Mouse (Mus musculus) MEL (cell line): ENCODE results near the gene P3h4. TPM values are rescaled to one million over a fixed set of nuclear protein-coding genes. Genes with fewer than 3 reads are reported as not detected.

ENCODE experiments used
- DNase-seq: peaks from one replicate; pipeline ENCODE4 v3.0.0; 2011; ENCODE audit warnings: low read depth, low spot score
- H3K27ac ChIP-seq: 2 replicates; pipeline ENCODE4 v1.5.1; 2012; ENCODE audit warnings: low read depth, mild to moderate bottlenecking, control low read depth, low read length, moderate library complexity; ENCODE audit not compliant: control insufficient read depth
- H3K27me3 ChIP-seq, 2 experiments: fragments of 150-350 bp in 1 of 2; sonication (generic) in 1 of 2; 2 replicates each; pipeline ENCODE4 v1.6.1; 2012; ENCODE audit warnings: low read length in 2 of 2, mild to moderate bottlenecking in 2 of 2, improper control_type of control experiment in 1 of 2, moderate library complexity in 1 of 2; ENCODE audit not compliant: insufficient read depth in 2 of 2, control insufficient read depth in 1 of 2
- H3K36me3 ChIP-seq, 2 experiments: 2 replicates each; pipeline ENCODE4 v1.6.1; 2012 to 2014; ENCODE audit warnings: low read length in 2 of 2, improper control_type of control experiment in 1 of 2, inconsistent platforms in 1 of 2, mild to moderate bottlenecking in 1 of 2; ENCODE audit not compliant: insufficient read depth in 2 of 2, control insufficient read depth in 1 of 2
- H3K4me1 ChIP-seq, 2 experiments: fragments of 150-350 bp in 1 of 2; sonication (generic) in 1 of 2; 2 replicates each; pipeline ENCODE4 v1.6.1; 2012; ENCODE audit warnings: low read length in 2 of 2, improper control_type of control experiment in 1 of 2, mild to moderate bottlenecking in 1 of 2; ENCODE audit not compliant: insufficient read depth in 2 of 2, control insufficient read depth in 1 of 2
- H3K4me3 ChIP-seq, 2 experiments: fragments of 150-350 bp in 1 of 2; sonication (generic) in 1 of 2; 2 replicates each; pipeline ENCODE4 v1.5.1; 2012; ENCODE audit warnings: low read depth in 2 of 2, low read length in 2 of 2, mild to moderate bottlenecking in 2 of 2, moderate library complexity in 2 of 2, control low read depth in 1 of 2, improper control_type of control experiment in 1 of 2; ENCODE audit not compliant: control insufficient read depth in 1 of 2, insufficient read depth in 1 of 2
- H3K79me2 ChIP-seq: 2 replicates; pipeline ENCODE4 v1.6.1; 2012; ENCODE audit warnings: mild to moderate bottlenecking, low read length, moderate library complexity; ENCODE audit not compliant: control insufficient read depth, poor library complexity, insufficient read depth
- H3K9ac ChIP-seq: 2 replicates; pipeline ENCODE4 v1.6.1; 2012; ENCODE audit warnings: low read depth, mild to moderate bottlenecking, control low read depth, low read length, moderate library complexity; ENCODE audit not compliant: control insufficient read depth, poor library complexity, severe bottlenecking
- H3K9me3 ChIP-seq: fragments of 150-350 bp; sonication (generic); replicated peaks from 2 replicates; pipeline ENCODE4 v1.6.1; 2012; ENCODE audit warnings: mild to moderate bottlenecking, low read length, improper control_type of control experiment, moderate library complexity; ENCODE audit not compliant: insufficient read depth
- CHD1 ChIP-seq: IDR thresholded peaks from 2 replicates; pipeline ENCODE4 v1.6.1; 2012; ENCODE audit warnings: low read depth, mild to moderate bottlenecking, inconsistent platforms, low read length, improper control_type of control experiment
- CTCF ChIP-seq, 3 experiments: IDR thresholded peaks in 2 of 3; conservative IDR thresholded peaks in 1 of 3; 2 replicates each; pipeline ENCODE4 v1.5.1; 2011 to 2012; ENCODE audit warnings: low read length in 3 of 3, low read depth in 2 of 3, mild to moderate bottlenecking in 2 of 3, improper control_type of control experiment in 1 of 3, inconsistent platforms in 1 of 3, mixed read lengths in 1 of 3, moderate library complexity in 1 of 3; ENCODE audit not compliant: control insufficient read depth in 1 of 3, insufficient read depth in 1 of 3, poor library complexity in 1 of 3, severe bottlenecking in 1 of 3
- ELF1 ChIP-seq: IDR thresholded peaks from 2 replicates; pipeline ENCODE4 v1.6.1; 2014; ENCODE audit warnings: low read depth, mild to moderate bottlenecking, inconsistent platforms, low read length, improper control_type of control experiment, moderate library complexity
- EP300 ChIP-seq, 2 experiments: IDR thresholded peaks; 2 replicates each; pipeline ENCODE4 v1.6.1; 2011; ENCODE audit warnings: improper control_type of control experiment in 2 of 2, low read length in 2 of 2, low read depth in 1 of 2, mild to moderate bottlenecking in 1 of 2
- ETS1 ChIP-seq: IDR thresholded peaks from 2 replicates; pipeline ENCODE4 v1.6.1; 2012; ENCODE audit warnings: low read depth, mild to moderate bottlenecking, inconsistent platforms, low read length, improper control_type of control experiment, moderate library complexity
- GATA1 ChIP-seq: IDR thresholded peaks from 2 replicates; pipeline ENCODE4 v1.6.1; 2011; ENCODE audit warnings: low read depth, low read length, improper control_type of control experiment
- HCFC1 ChIP-seq: IDR thresholded peaks from 2 replicates; pipeline ENCODE4 v1.6.1; 2012; ENCODE audit warnings: low read depth, mild to moderate bottlenecking, inconsistent platforms, low read length, improper control_type of control experiment, moderate library complexity
- KAT2A ChIP-seq: conservative IDR thresholded peaks from 2 replicates; pipeline ENCODE4 v1.6.1; 2012; ENCODE audit warnings: low read depth, low read length, improper control_type of control experiment, inconsistent platforms
- MAX ChIP-seq: IDR thresholded peaks from 2 replicates; pipeline ENCODE4 v1.6.1; 2011; ENCODE audit warnings: low read length, improper control_type of control experiment
- MAZ ChIP-seq: IDR thresholded peaks from 2 replicates; pipeline ENCODE4 v1.6.1; 2012; ENCODE audit warnings: low read depth, mild to moderate bottlenecking, inconsistent platforms, low read length, improper control_type of control experiment
- MEF2A ChIP-seq: IDR thresholded peaks from 2 replicates; pipeline ENCODE4 v1.6.1; 2014; ENCODE audit warnings: low read depth, mild to moderate bottlenecking, inconsistent platforms, low read length, improper control_type of control experiment; ENCODE audit not compliant: poor library complexity, insufficient replicate concordance, severe bottlenecking; ENCODE audit errors: extremely low read depth
- MXI1 ChIP-seq: IDR thresholded peaks from 2 replicates; pipeline ENCODE4 v1.6.1; 2011; ENCODE audit warnings: mild to moderate bottlenecking, low read depth, low read length, improper control_type of control experiment
- NELFE ChIP-seq: IDR thresholded peaks from 2 replicates; pipeline ENCODE4 v1.6.1; 2011; ENCODE audit warnings: low read depth, low read length, improper control_type of control experiment
- NRF1 ChIP-seq: IDR thresholded peaks from 2 replicates; pipeline ENCODE4 v1.6.1; 2014; ENCODE audit warnings: low read depth, mild to moderate bottlenecking, inconsistent platforms, low read length, improper control_type of control experiment, moderate library complexity; ENCODE audit not compliant: poor library complexity, insufficient read depth, severe bottlenecking
- POLR2A ChIP-seq, 2 experiments: IDR thresholded peaks; 2 replicates each; pipeline ENCODE4 v1.6.1; 2011 to 2012; ENCODE audit warnings: low read length in 2 of 2, mild to moderate bottlenecking in 2 of 2, control low read depth in 1 of 2, improper control_type of control experiment in 1 of 2, low read depth in 1 of 2, moderate library complexity in 1 of 2; ENCODE audit not compliant: control insufficient read depth in 1 of 2, insufficient read depth in 1 of 2, poor library complexity in 1 of 2
- POLR2AphosphoS5 ChIP-seq: IDR thresholded peaks from 2 replicates; pipeline ENCODE4 v1.6.1; 2012; ENCODE audit warnings: low read depth, borderline replicate concordance, mild to moderate bottlenecking, inconsistent platforms, low read length, moderate library complexity, mixed read lengths
- RCOR1 ChIP-seq: IDR thresholded peaks from 2 replicates; pipeline ENCODE4 v1.6.1; 2012; ENCODE audit warnings: low read depth, mild to moderate bottlenecking, inconsistent platforms, low read length, improper control_type of control experiment
- SIN3A ChIP-seq: IDR thresholded peaks from 2 replicates; pipeline ENCODE4 v1.6.1; 2012; ENCODE audit warnings: low read length, improper control_type of control experiment, inconsistent platforms
- TAL1 ChIP-seq: IDR thresholded peaks from 2 replicates; pipeline ENCODE4 v1.6.1; 2012; ENCODE audit warnings: mild to moderate bottlenecking, inconsistent platforms, low read length, moderate library complexity, mixed read lengths
- TBP ChIP-seq: IDR thresholded peaks from 2 replicates; pipeline ENCODE4 v1.8.0; 2011; ENCODE audit warnings: low read depth, low read length, improper control_type of control experiment
- TCF12 ChIP-seq: IDR thresholded peaks from 2 replicates; pipeline ENCODE4 v1.6.1; 2014; ENCODE audit warnings: low read depth, mild to moderate bottlenecking, inconsistent platforms, low read length, improper control_type of control experiment, moderate library complexity
- USF1 ChIP-seq: IDR thresholded peaks from 2 replicates; pipeline ENCODE4 v1.6.1; 2014; ENCODE audit warnings: low read depth, mild to moderate bottlenecking, inconsistent platforms, low read length, improper control_type of control experiment, moderate library complexity
- USF2 ChIP-seq, 2 experiments: IDR thresholded peaks; 2 replicates each; pipeline ENCODE4 v1.6.1; 2011 to 2012; ENCODE audit warnings: improper control_type of control experiment in 2 of 2, low read length in 2 of 2, borderline replicate concordance in 1 of 2, inconsistent platforms in 1 of 2, low read depth in 1 of 2, mild to moderate bottlenecking in 1 of 2; ENCODE audit not compliant: insufficient read depth in 1 of 2
- ZC3H11A ChIP-seq: IDR thresholded peaks from 2 replicates; pipeline ENCODE4 v1.6.1; 2012; ENCODE audit warnings: low read depth, mild to moderate bottlenecking, inconsistent platforms, low read length, improper control_type of control experiment
- ZKSCAN1 ChIP-seq: IDR thresholded peaks from 2 replicates; pipeline ENCODE4 v1.6.1; 2012; ENCODE audit warnings: low read depth, mild to moderate bottlenecking, inconsistent platforms, low read length, improper control_type of control experiment, moderate library complexity
- ZMIZ1 ChIP-seq: IDR thresholded peaks from 2 replicates; pipeline ENCODE4 v1.6.1; 2012; ENCODE audit warnings: low read depth, mild to moderate bottlenecking, inconsistent platforms, low read length, improper control_type of control experiment, moderate library complexity
- ZNF384 ChIP-seq: IDR thresholded peaks from 2 replicates; pipeline ENCODE4 v1.6.1; 2012; ENCODE audit warnings: low read depth, mild to moderate bottlenecking, inconsistent platforms, low read length, improper control_type of control experiment
- polyA plus RNA-seq, 2 experiments: library from polyadenylated mRNA; stranded (reverse) in 1 of 2; unstranded in 1 of 2; fragments of >175 nt in 1 of 2; fragments of >200 nt in 1 of 2; gene quantifications; 2 replicates each; pipeline versions ENCODE4 v1.2.1 to v1.2.4; 2012; ENCODE audit warnings: low replicate concordance in 2 of 2, low read depth in 1 of 2; ENCODE audit not compliant: insufficient read length in 2 of 2, insufficient read depth in 1 of 2, missing spikeins in 1 of 2
- total RNA-seq: library from RNA; depleted of rRNA; stranded (reverse); fragments of 300-350 nt; gene quantifications from 2 replicates; pipeline ENCODE4 v1.2.3, GENCODE M21; 2012

Gene P3h4
- total and polyA plus RNA-seq, 3 experiments = 0.88 TPM; not detected in 2

DNA sequence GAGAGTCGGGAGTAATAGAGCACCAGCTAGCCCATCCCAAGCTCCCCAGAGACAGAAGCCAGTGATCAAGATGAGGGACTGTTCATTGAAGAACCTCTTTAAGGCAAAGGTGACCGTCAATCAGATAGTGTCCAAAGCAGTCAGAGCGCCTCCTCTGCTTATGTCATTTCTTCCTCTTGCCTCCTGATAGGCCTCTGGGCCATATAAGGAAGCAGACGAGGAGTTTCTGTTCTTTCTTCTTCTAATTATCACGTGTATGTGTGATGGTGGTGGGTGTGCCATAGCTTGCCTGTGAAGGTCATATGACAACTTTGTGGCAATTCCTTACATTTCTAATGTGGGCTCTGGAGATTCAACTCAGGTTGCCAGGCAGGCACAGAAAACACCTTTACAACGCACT, 13.8 kb downstream of the P3h4 start (continued):
- no peak for TF ChIP-seq KAT2A
- TF ChIP-seq RCOR1 = no peak
- peak; percentile 68 for TF ChIP-seq TBP
- no peak for TF ChIP-seq POLR2AphosphoS5
- TF ChIP-seq MXI1 = peak; percentile 97
- no peak for TF ChIP-seq MEF2A
- no peak for TF ChIP-seq NRF1
- TF ChIP-seq ZMIZ1 = no peak
- TF ChIP-seq, all 39 proteins: peak for 15

DNA sequence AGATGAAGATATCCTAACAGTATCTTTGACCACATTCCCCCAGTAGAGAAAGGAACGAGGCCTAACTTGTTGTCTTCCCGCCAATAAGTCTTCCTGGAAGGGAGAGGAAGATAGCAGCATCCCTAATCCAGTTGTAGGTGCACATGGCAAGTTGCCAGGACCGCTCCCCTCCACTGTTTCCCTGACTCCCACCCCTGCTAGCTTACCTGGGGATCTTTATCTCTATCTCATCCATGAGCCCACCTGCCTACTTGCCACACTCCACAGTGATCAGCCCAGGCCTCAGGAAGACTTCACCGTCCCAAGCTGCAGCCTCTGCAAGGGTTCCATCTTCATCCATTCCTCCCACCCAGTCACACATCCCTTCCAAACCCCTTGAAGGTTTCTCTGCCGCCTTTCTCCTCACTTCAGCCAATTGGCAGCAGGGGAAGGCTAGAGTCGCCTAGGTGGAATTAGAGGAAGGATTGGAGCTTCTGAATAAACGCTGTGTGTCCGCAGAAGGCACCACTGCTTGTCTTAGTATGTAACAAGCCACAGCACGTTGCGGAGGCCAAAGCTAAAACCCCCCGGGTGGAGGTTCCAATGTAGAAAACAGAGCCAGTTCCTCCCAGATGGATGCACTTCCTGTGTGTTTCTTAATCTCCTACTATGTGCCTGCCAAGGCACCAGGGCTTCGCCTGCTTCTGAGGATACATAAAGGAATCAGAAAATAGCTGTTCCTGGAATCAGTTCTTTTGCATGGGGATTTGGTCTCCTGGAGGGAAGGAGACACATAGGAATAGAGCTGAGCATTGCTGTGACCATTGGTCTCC, 14.7 kb downstream of the P3h4 start:
- TF ChIP-seq TAL1 (no peak), ZKSCAN1 (peak; percentile 90), MAX (0 out of 2 replicates have a peak, but pooled peaks have one; percentile 20), HCFC1 (0 out of 2 replicates have a peak, but pooled peaks have one; percentile 13), NELFE (0 out of 2 replicates have a peak, but pooled peaks have one; percentile 13), TCF12 (no peak), POLR2A (IDR thresholded peaks at IDR 0.05; ENCODE audit: control insufficient read depth in 1 of 2, insufficient read depth in 1 of 2, low read depth in 1 of 2, low read length in 2 of 2, poor library complexity in 1 of 2) (no peak), USF1 (no peak), CHD1 (no peak), CTCF (IDR thresholded peaks at IDR 0.05 in 2 of 3, conservative IDR thresholded peaks at IDR 0.05 in 1 of 3; ENCODE audit: control insufficient read depth in 1 of 3, insufficient read depth in 1 of 3, low read depth in 2 of 3, low read length in 3 of 3, poor library complexity in 1 of 3, severe bottlenecking in 1 of 3) (no peak), SIN3A (peak; percentile 11; the same call in 1 of the 2 replicates), EP300 (IDR thresholded peaks at IDR 0.05; ENCODE audit: low read depth in 1 of 2, low read length in 2 of 2) (0 out of 4 replicates have a peak, but pooled peaks of 1 of the 2 experiments have one; percentile 2), ZC3H11A (no peak), ETS1 (no peak), USF2 (IDR thresholded peaks at IDR 0.05; ENCODE audit: borderline replicate concordance in 1 of 2, insufficient read depth in 1 of 2, low read depth in 1 of 2, low read length in 2 of 2) (no peak), ELF1 (0 out of 2 replicates have a peak, but pooled peaks have one; percentile 2), GATA1 (no peak), MAZ (no peak), ZNF384 (no peak)
- Histone ChIP-seq H3K36me3 (peaks cover 0 to 39% of the 10 kb centered on the region in 2 experiments; a peak in 2 of 4 replicates), H3K27me3 (no peaks in the 10 kb centered on the region), H3K4me3 (peak overlapping the region in 1 of 2 experiments; percentile 36; a peak in 1 of 4 replicates), H3K9ac (peak overlapping the region; percentile 50), H3K79me2 (no peaks in the 10 kb centered on the region), H3K9me3 (no peaks in the 10 kb centered on the region), H3K27ac (peak overlapping the region; percentile 27; the same call in 1 of the 2 replicates), H3K4me1 (peaks cover 20 to 69% of the 10 kb centered on the region in 2 experiments)
- no peak for DNase-seq
